Mouse (Mus musculus): ENCODE measurements around the gene Tmem107. TPM values are rescaled to one million over a fixed set of nuclear protein-coding genes. Genes with fewer than 3 reads are reported as not detected.

Tmem107 gene
- polyA plus RNA-seq, 1 experiment from 2014 or later = 41.0 TPM

- Histone ChIP-seq H3K27ac (peak overlapping the region; percentile 94), H3K27me3 (no peaks in the 10 kb centered on the region), H3K36me3 (no peaks in the 10 kb centered on the region), H3K9me3 (no peaks in the 10 kb centered on the region), H3K4me2 (peak overlapping the region; percentile 83), H3K9ac (peak overlapping the region; percentile 76), H3K4me1 (replicated peaks) (peaks cover 34% of the 10 kb centered on the region), H3K4me3 (peak overlapping the region; percentile 33)
- WGBS = 85% methylated on average over 11 of the region's 11 CpGs
- no peak for ATAC-seq (ENCODE audit: low FRiP score)
Observed at GRCm38 (mm10) chr11:69072234-69072633, 1.6 kb downstream of the Tmem107 start.

- no peaks in the 10 kb centered on the region for H3K9me3 ChIP-seq
- peak overlapping the region; percentile 33 for H3K4me3 ChIP-seq
- 8% methylated on average over 9 of the region's 9 CpGs for WGBS
- H3K36me3 ChIP-seq = no peaks in the 10 kb centered on the region
- H3K9ac ChIP-seq = peak overlapping the region; percentile 76
- H3K4me2 ChIP-seq = peak overlapping the region; percentile 83
- peak overlapping the region; percentile 94 for H3K27ac ChIP-seq
- peaks cover 34% of the 10 kb centered on the region for H3K4me1 ChIP-seq (replicated peaks)
- peak; percentile 6; the same call in 1 of the 2 replicates for ATAC-seq (ENCODE audit: low FRiP score)
- no peaks in the 10 kb centered on the region for H3K27me3 ChIP-seq
Observed at GRCm38 (mm10) chr11:69072666-69073064, 2.1 kb downstream of the Tmem107 start.

GRCm38 (mm10) chr11:69073065-69073888, 2.7 kb downstream of the Tmem107 start:
- Histone ChIP-seq H3K27ac (peak overlapping the region; percentile 94), H3K4me3 (peak overlapping the region; percentile 33), H3K9me3 (no peaks in the 10 kb centered on the region), H3K9ac (peak overlapping the region; percentile 76), H3K27me3 (no peaks in the 10 kb centered on the region), H3K4me1 (replicated peaks) (peaks cover 34% of the 10 kb centered on the region), H3K36me3 (no peaks in the 10 kb centered on the region), H3K4me2 (peak overlapping the region; percentile 83)
- ATAC-seq (ENCODE audit: low FRiP score) = peak; percentile 84
- 0% methylated on average over 14 of the region's 14 CpGs for WGBS

GRCm38 (mm10) chr11:69073951-69074775, 3.6 kb downstream of the Tmem107 start:
- 46% methylated on average over 6 of the region's 6 CpGs for WGBS
- Histone ChIP-seq H3K4me1 (replicated peaks) (peaks cover 34% of the 10 kb centered on the region), H3K27ac (peak overlapping the region; percentile 94), H3K27me3 (no peaks in the 10 kb centered on the region), H3K9me3 (no peaks in the 10 kb centered on the region), H3K4me2 (no peak overlapping the region), H3K4me3 (no peak overlapping the region), H3K9ac (no peak overlapping the region), H3K36me3 (no peaks in the 10 kb centered on the region)
- no peak for ATAC-seq (ENCODE audit: low FRiP score)

- no peaks in the 10 kb centered on the region for H3K9me3 ChIP-seq
- 57% methylated on average over 2 of the region's 2 CpGs for WGBS
- no peak overlapping the region for H3K4me3 ChIP-seq
- no peaks in the 10 kb centered on the region for H3K36me3 ChIP-seq
- 0 out of 2 replicates have a peak overlapping the region, but pooled peaks have one; percentile 6 for H3K4me2 ChIP-seq
- peak overlapping the region; percentile 94; the same call in 1 of the 2 replicates for H3K27ac ChIP-seq
- peaks cover 34% of the 10 kb centered on the region for H3K4me1 ChIP-seq (replicated peaks)
- ATAC-seq (ENCODE audit: low FRiP score) = no peak
- no peak overlapping the region for H3K9ac ChIP-seq
- H3K27me3 ChIP-seq = no peaks in the 10 kb centered on the region
Observed at GRCm38 (mm10) chr11:69074776-69075069, 4.1 kb downstream of the Tmem107 start.

- Histone ChIP-seq H3K4me3 (no peak overlapping the region), H3K27me3 (no peaks in the 10 kb centered on the region), H3K9me3 (no peaks in the 10 kb centered on the region), H3K36me3 (no peaks in the 10 kb centered on the region), H3K4me2 (no peak overlapping the region), H3K4me1 (replicated peaks) (peaks cover 29% of the 10 kb centered on the region), H3K27ac (no peak overlapping the region), H3K9ac (no peak overlapping the region)
- no peak for ATAC-seq (ENCODE audit: low FRiP score)
- WGBS = 44% methylated on average over 9 of the region's 9 CpGs
Observed at GRCm38 (mm10) chr11:69075764-69076479, 5.3 kb downstream of the Tmem107 start.

GRCm38 (mm10) chr11:69076572-69076971, 6.0 kb downstream of the Tmem107 start:
- Histone ChIP-seq H3K4me3 (no peak overlapping the region), H3K27ac (no peak overlapping the region), H3K9me3 (no peaks in the 10 kb centered on the region), H3K36me3 (no peaks in the 10 kb centered on the region), H3K9ac (no peak overlapping the region), H3K4me2 (no peak overlapping the region), H3K27me3 (no peaks in the 10 kb centered on the region), H3K4me1 (replicated peaks) (peaks cover 23% of the 10 kb centered on the region)
- WGBS = 60% methylated on average over 5 of the region's 5 CpGs
- ATAC-seq (ENCODE audit: low FRiP score) = no peak

- no peak for ATAC-seq (ENCODE audit: low FRiP score)
- Histone ChIP-seq H3K36me3 (no peaks in the 10 kb centered on the region), H3K4me3 (no peak overlapping the region), H3K4me1 (replicated peaks) (peaks cover 15% of the 10 kb centered on the region), H3K9ac (no peak overlapping the region), H3K27me3 (no peaks in the 10 kb centered on the region), H3K9me3 (no peaks in the 10 kb centered on the region), H3K4me2 (no peak overlapping the region), H3K27ac (no peak overlapping the region)
- WGBS = 85% methylated on average over 9 of the region's 9 CpGs
Observed at GRCm38 (mm10) chr11:69077316-69077715, 6.7 kb downstream of the Tmem107 start.

- Histone ChIP-seq H3K36me3 (no peaks in the 10 kb centered on the region), H3K9me3 (no peaks in the 10 kb centered on the region), H3K27me3 (no peaks in the 10 kb centered on the region), H3K27ac (no peak overlapping the region), H3K4me2 (no peak overlapping the region), H3K4me1 (replicated peaks) (peaks cover 12% of the 10 kb centered on the region; the same call in 1 of the 2 replicates), H3K9ac (no peak overlapping the region), H3K4me3 (no peak overlapping the region)
- no peak for ATAC-seq (ENCODE audit: low FRiP score)
- 85% methylated on average over 6 of the region's 6 CpGs for WGBS
Observed at GRCm38 (mm10) chr11:69078041-69078440, 7.4 kb downstream of the Tmem107 start.

- Histone ChIP-seq H3K4me3 (no peak overlapping the region), H3K27me3 (no peaks in the 10 kb centered on the region), H3K27ac (no peak overlapping the region), H3K9ac (no peak overlapping the region), H3K4me2 (no peak overlapping the region), H3K9me3 (no peaks in the 10 kb centered on the region), H3K36me3 (no peaks in the 10 kb centered on the region), H3K4me1 (replicated peaks) (peaks cover 12% of the 10 kb centered on the region; the same call in 1 of the 2 replicates)
- no peak for ATAC-seq (ENCODE audit: low FRiP score)
- 75% methylated on average over 5 of the region's 5 CpGs for WGBS
Observed at GRCm38 (mm10) chr11:69078805-69079438, 8.3 kb downstream of the Tmem107 start.

- Histone ChIP-seq H3K4me2 (no peak overlapping the region), H3K9ac (no peak overlapping the region), H3K4me3 (no peak overlapping the region), H3K27ac (no peak overlapping the region), H3K4me1 (replicated peaks) (peaks cover 4% of the 10 kb centered on the region; the same call in 1 of the 2 replicates), H3K36me3 (no peaks in the 10 kb centered on the region), H3K27me3 (no peaks in the 10 kb centered on the region), H3K9me3 (no peaks in the 10 kb centered on the region)
- WGBS = 83% methylated on average over 15 of the region's 15 CpGs
- no peak for ATAC-seq (ENCODE audit: low FRiP score)
Observed at GRCm38 (mm10) chr11:69080102-69080854, 9.7 kb downstream of the Tmem107 start.

All from hindbrain, embryonic 13.5 days (tissue).